Mouse (Mus musculus): ENCODE data around the gene Acap2. TPM values are rescaled to one million over a fixed set of nuclear protein-coding genes. Genes with fewer than 3 reads are reported as not detected.

The Acap2 gene
- polyA plus RNA-seq, 1 experiment: not detected

- H3K4me3 ChIP-seq (ENCODE audit: insufficient read depth, low read depth, low read length): no peak overlapping the region
- no peak for TF ChIP-seq CTCF (IDR thresholded peaks at IDR 0.05; ENCODE audit: insufficient read depth, low read depth, low read length)
- no peak for TF ChIP-seq POLR2A (IDR thresholded peaks at IDR 0.05; ENCODE audit: insufficient read depth, low read depth, low read length)
- 95% methylated on average over 8 of the region's 8 CpGs for WGBS
Observed at GRCm38 (mm10) chr16:31170297-31170696, 30.7 kb downstream of the Acap2 start.

DNA sequence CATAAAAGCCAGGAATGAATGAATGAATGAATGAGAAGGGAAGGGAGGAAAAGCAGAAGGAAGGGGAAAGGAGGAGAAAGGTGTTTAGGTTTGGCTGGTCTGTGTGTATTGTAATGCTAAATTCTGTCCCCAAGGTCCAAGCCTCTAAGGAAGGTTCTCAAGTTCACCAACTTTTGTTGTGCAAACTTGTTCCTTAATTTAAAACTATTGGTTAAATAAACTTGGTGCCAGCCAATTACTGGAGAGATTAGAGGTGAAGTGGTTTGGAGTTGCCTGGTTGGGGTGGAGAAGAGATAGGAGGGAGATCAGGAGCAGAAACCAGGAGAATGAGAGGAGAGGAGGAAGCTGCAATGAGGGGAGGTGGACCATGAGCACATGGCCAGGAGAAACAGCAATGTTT is 31.4 kb downstream of the Acap2 start:
- Histone ChIP-seq H3K4me1 (ENCODE audit: control insufficient read depth, insufficient read depth, low read length) (peaks cover 14% of the 10 kb centered on the region), H3K27ac (ENCODE audit: insufficient read depth, low read depth, low read length) (no peak overlapping the region), H3K4me3 (ENCODE audit: insufficient read depth, low read depth, low read length) (no peak overlapping the region)
- no peak for TF ChIP-seq CTCF (IDR thresholded peaks at IDR 0.05; ENCODE audit: insufficient read depth, low read depth, low read length)
- no peak for TF ChIP-seq POLR2A (IDR thresholded peaks at IDR 0.05; ENCODE audit: insufficient read depth, low read depth, low read length)

More at GRCm38 (mm10) chr16:31170297-31170696, 30.7 kb downstream of the Acap2 start:
- Histone ChIP-seq H3K4me1 (ENCODE audit: control insufficient read depth, insufficient read depth, low read length) (peaks cover 16% of the 10 kb centered on the region), H3K27ac (ENCODE audit: insufficient read depth, low read depth, low read length) (no peak overlapping the region)

DNA sequence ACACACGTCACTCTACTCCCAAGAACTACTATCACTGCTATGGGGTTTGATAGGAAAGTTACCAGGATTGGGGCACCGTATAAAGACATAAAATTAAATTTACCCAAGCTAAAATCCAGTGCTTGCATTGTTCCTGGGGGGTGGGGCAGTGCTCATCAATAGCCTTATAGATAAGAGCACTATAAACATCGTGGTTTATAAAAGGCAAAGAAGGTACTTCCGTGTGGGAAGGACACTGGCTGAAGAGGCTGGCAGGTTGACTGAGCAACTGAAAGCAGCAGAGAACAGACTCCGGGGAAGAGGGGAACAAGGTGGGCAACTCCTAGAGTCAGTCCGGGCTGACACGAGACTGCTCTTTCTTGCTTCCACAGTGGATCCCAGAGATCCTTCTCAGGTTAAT is 33.1 kb downstream of the Acap2 start:
- peaks cover 17% of the 10 kb centered on the region for H3K4me1 ChIP-seq (ENCODE audit: control insufficient read depth, insufficient read depth, low read length)
- H3K27ac ChIP-seq (ENCODE audit: insufficient read depth, low read depth, low read length): no peak overlapping the region
- TF ChIP-seq POLR2A (IDR thresholded peaks at IDR 0.05; ENCODE audit: insufficient read depth, low read depth, low read length) (no peak), CTCF (IDR thresholded peaks at IDR 0.05; ENCODE audit: insufficient read depth, low read depth, low read length) (no peak)
- WGBS: 58% methylated on average over 7 of the region's 7 CpGs
- no peak overlapping the region for H3K4me3 ChIP-seq (ENCODE audit: insufficient read depth, low read depth, low read length)

- H3K4me3 ChIP-seq (ENCODE audit: insufficient read depth, low read depth, low read length): no peak overlapping the region
- peaks cover 15% of the 10 kb centered on the region for H3K4me1 ChIP-seq (ENCODE audit: control insufficient read depth, insufficient read depth, low read length)
- 45% methylated on average over 10 of the region's 10 CpGs for WGBS
- TF ChIP-seq CTCF (IDR thresholded peaks at IDR 0.05; ENCODE audit: insufficient read depth, low read depth, low read length) (no peak), POLR2A (IDR thresholded peaks at IDR 0.05; ENCODE audit: insufficient read depth, low read depth, low read length) (no peak)
- no peak overlapping the region for H3K27ac ChIP-seq (ENCODE audit: insufficient read depth, low read depth, low read length)
Observed at GRCm38 (mm10) chr16:31167017-31167887, 33.8 kb downstream of the Acap2 start.

GRCm38 (mm10) chr16:31165907-31166306 is 35.1 kb downstream of the Acap2 start:
- Histone ChIP-seq H3K4me3 (ENCODE audit: insufficient read depth, low read depth, low read length) (no peak overlapping the region), H3K4me1 (ENCODE audit: control insufficient read depth, insufficient read depth, low read length) (peaks cover 22% of the 10 kb centered on the region), H3K27ac (ENCODE audit: insufficient read depth, low read depth, low read length) (no peak overlapping the region)
- TF ChIP-seq CTCF (IDR thresholded peaks at IDR 0.05; ENCODE audit: insufficient read depth, low read depth, low read length) (no peak), POLR2A (IDR thresholded peaks at IDR 0.05; ENCODE audit: insufficient read depth, low read depth, low read length) (no peak)
- 56% methylated on average over 4 of the region's 4 CpGs for WGBS

DNA sequence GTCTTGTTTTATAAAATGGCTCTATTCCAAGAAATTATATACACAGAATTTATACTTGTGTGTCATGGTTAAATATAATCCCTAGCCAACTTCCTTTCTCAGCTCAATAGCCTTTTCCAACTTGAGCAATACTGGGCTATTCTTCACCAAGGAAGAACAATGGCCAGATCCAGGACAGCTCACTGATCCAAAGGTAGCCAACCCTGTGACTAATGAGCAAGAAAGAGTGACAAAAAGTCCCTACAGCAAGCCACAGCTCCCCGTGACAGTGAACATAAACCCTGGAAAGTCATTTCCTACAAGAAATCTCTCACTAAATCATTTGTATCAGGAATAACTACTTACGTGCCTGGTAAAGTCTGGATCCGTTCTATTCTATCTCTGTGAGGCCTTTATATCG is 35.6 kb downstream of the Acap2 start:
- Histone ChIP-seq H3K27ac (ENCODE audit: insufficient read depth, low read depth, low read length) (no peak overlapping the region), H3K4me3 (ENCODE audit: insufficient read depth, low read depth, low read length) (no peak overlapping the region), H3K4me1 (ENCODE audit: control insufficient read depth, insufficient read depth, low read length) (peaks cover 22% of the 10 kb centered on the region)
- 89% methylated on average over 4 of the region's 4 CpGs for WGBS
- TF ChIP-seq CTCF (IDR thresholded peaks at IDR 0.05; ENCODE audit: insufficient read depth, low read depth, low read length) (no peak), POLR2A (IDR thresholded peaks at IDR 0.05; ENCODE audit: insufficient read depth, low read depth, low read length) (no peak)

DNA sequence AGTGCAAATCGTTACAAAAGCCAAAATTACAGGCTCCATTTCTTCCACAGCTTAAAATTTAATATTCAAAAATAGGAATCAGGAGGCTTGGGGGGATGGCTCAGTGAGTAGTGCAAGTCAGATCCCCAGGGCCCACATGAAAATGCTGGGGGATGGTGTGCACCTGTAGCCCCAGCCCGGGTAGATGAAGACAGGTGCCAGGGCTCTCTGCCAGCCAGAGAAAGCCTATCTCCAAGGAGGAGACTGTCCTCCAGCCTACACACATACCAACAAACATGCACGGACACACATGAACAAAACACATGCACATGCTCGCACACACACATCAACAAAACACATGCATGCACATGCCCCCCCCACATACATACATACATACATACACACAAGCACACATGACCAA is 36.9 kb downstream of the Acap2 start:
- Histone ChIP-seq H3K4me3 (ENCODE audit: insufficient read depth, low read depth, low read length) (no peak overlapping the region), H3K4me1 (ENCODE audit: control insufficient read depth, insufficient read depth, low read length) (peaks cover 22% of the 10 kb centered on the region), H3K27ac (ENCODE audit: insufficient read depth, low read depth, low read length) (no peak overlapping the region)
- TF ChIP-seq POLR2A (IDR thresholded peaks at IDR 0.05; ENCODE audit: insufficient read depth, low read depth, low read length) (no peak), CTCF (IDR thresholded peaks at IDR 0.05; ENCODE audit: insufficient read depth, low read depth, low read length) (no peak)
- 65% methylated on average over 4 of the region's 4 CpGs for WGBS

DNA sequence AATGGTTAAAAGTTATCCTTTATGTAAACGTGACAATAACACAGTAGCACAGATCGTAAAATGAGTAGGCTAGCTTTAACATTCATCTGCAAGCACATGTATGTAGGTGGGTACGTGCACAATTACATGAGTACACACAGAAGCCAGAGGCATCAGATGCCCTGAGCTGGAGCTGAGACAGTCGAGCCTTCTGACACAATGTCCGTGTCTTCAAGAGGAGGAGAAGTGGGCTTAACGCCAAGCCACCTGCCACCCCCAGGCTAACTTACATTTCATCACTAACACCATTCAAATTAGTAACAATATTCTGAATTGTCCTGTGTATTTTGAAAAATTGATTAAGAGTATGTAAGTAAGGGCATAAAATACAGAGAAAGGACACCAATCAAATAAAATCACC is 40.6 kb downstream of the Acap2 start:
- no peak overlapping the region for H3K27ac ChIP-seq (ENCODE audit: insufficient read depth, low read depth, low read length)
- TF ChIP-seq CTCF (IDR thresholded peaks at IDR 0.05; ENCODE audit: insufficient read depth, low read depth, low read length) (no peak), POLR2A (IDR thresholded peaks at IDR 0.05; ENCODE audit: insufficient read depth, low read depth, low read length) (no peak)
- peaks cover 13% of the 10 kb centered on the region for H3K4me1 ChIP-seq (ENCODE audit: control insufficient read depth, insufficient read depth, low read length)
- H3K4me3 ChIP-seq (ENCODE audit: insufficient read depth, low read depth, low read length): no peak overlapping the region
- WGBS: 52% methylated on average over 6 of the region's 6 CpGs

- Histone ChIP-seq H3K27ac (ENCODE audit: insufficient read depth, low read depth, low read length) (no peak overlapping the region), H3K4me1 (ENCODE audit: control insufficient read depth, insufficient read depth, low read length) (peaks cover 11% of the 10 kb centered on the region), H3K4me3 (ENCODE audit: insufficient read depth, low read depth, low read length) (no peak overlapping the region)
- TF ChIP-seq CTCF (IDR thresholded peaks at IDR 0.05; ENCODE audit: insufficient read depth, low read depth, low read length): no peak
- no peak for TF ChIP-seq POLR2A (IDR thresholded peaks at IDR 0.05; ENCODE audit: insufficient read depth, low read depth, low read length)
- 49% methylated on average over 2 of the region's 2 CpGs for WGBS
Observed at GRCm38 (mm10) chr16:31159491-31159890, 41.6 kb downstream of the Acap2 start.
